Mouse (Mus musculus): Measurements from ENCODE around the gene Hbq1a. TPM values are rescaled to one million over a fixed set of nuclear protein-coding genes. Genes with fewer than 3 reads are reported as not detected.
"Not testable (repeated sequence)": the region's sequence is repeated elsewhere in the genome, so short reads cannot be mapped to it uniquely, and the experiment has no call there.

Gene Hbq1a
- total RNA-seq (2014; rRNA removed) = 1.3 and 1.6 TPM in 2 replicates
- polyA plus RNA-seq (2015; fragmentation: Nextera tagmentation; extraction: Ambion mirVana) = 2.3 and 2.6 TPM in 2 replicates

DNA sequence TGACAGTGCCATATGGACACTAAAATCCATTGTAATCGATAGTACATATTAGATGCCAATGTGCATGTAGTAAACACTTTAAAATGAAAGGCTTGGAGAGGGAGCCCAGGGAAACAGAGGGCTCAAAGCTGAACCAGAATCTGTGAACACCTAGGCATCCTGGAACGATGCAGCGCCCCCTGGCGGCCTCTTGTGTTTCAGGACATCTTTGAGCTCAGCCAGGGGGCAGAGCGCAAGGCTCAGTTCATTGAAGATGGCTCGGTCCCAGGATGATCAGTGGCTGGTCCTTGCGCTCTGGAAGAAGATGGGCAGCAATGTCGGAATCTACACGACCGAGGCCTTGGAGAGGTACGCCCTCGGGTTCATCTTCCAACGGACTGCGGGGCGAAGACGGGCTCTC, at the start of gene Hbq1a:
Hbq1a (plus strand) TSS at position 205 of the 400 bp plus-strand sequence.
- H3K4me3 ChIP-seq (ENCODE audit: low read depth, low read length) = peak within 1 kb of the TSS; percentile 20; the same call in 1 of the 2 replicates
- not testable (repeated sequence) for H3K9me3 ChIP-seq (ENCODE audit: low read length); H3K9ac ChIP-seq; H3K4me1 ChIP-seq (ENCODE audit: insufficient read depth); H3K36me3 ChIP-seq (ENCODE audit: insufficient read depth); H3K27me3 ChIP-seq (ENCODE audit: insufficient read depth, low read length); H3K27ac ChIP-seq (ENCODE audit: low read depth, low read length)
- peak within 1 kb of the TSS; percentile 42 for H3K4me2 ChIP-seq (ENCODE audit: low read depth)
- ATAC-seq = peak; percentile 76
- DNase-seq = peak; percentile 71
- TF ChIP-seq CTCF (IDR thresholded peaks at IDR 0.05; ENCODE audit: low read depth) = peak; percentile 88
- 6% methylated on average over 16 of the region's 16 CpGs for WGBS

DNA sequence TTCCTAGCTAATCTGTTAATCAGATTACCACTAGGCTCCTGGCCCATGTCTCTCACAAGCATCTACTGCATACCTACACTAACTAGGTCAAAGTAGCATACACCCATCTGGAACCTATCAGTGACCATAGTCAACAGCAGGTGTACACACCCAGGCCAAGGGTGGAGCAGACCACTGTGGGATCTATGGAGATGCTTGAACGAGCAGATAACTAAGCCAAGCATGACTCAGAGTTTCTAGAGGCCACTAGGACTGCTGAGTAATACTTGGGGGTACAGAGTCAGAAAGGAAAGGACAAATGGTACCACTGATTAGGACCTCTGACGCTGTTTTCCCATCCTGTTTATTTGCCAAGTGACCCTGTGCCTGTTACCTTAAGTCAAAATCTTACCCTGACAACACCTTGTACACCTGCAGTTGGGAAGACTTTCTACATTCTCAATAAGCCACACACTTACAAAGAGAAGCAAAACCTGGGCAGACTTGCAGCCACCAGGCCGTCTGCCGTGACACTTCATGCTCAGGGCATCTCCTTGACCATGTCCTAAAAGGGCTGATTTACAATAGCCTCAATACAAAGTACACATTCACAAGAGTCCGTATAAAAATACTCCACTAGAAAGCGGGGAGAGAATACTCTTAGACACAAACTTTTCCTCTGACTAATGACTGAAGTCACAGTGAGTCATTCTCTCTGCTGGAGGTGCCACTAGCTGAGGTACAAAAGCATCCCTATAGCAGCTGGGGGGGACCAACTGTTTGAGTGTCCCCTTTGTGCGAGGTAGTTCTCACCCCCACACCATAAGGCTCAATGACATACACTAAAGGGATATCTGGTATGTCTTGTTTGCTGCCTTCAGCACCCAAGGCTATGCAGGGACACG, 48.7 kb upstream of the Hbq1a start:
- ATAC-seq (no peak), DNase-seq (no peak)
- Histone ChIP-seq H3K36me3 (ENCODE audit: insufficient read depth) (peaks cover 57% of the 10 kb centered on the region), H3K27ac (ENCODE audit: low read depth, low read length) (no peak overlapping the region), H3K9ac (no peak overlapping the region), H3K4me2 (ENCODE audit: low read depth) (no peak overlapping the region), H3K4me3 (ENCODE audit: low read depth, low read length) (no peak overlapping the region), H3K9me3 (ENCODE audit: low read length) (no peaks in the 10 kb centered on the region), H3K4me1 (ENCODE audit: insufficient read depth) (no peaks in the 10 kb centered on the region), H3K27me3 (ENCODE audit: insufficient read depth, low read length) (no peaks in the 10 kb centered on the region)
- 91% methylated on average over 8 of the region's 8 CpGs for WGBS
- no peak for TF ChIP-seq CTCF (IDR thresholded peaks at IDR 0.05; ENCODE audit: low read depth)

DNA sequence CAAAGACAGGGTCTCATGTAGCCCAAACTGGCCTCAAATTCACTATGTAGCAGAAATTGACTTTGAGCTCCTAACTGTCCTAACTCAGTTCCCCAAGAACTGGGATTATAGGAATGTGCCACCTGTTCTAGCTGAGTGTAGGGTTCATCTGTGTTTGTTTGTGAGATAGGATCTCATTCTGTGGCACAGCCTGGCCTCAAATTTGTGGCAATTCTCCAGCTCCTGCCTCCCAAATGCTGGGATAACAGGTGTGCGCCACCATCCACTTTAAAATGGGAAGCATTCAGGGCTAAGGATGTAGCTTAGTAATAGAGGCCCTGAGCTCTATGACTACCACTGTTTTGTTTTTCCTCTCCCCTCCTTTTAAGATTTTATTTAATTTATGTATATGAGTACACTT, 46.7 kb upstream of the Hbq1a start:
- H3K4me2 ChIP-seq (ENCODE audit: low read depth) = no peak overlapping the region
- H3K4me1 ChIP-seq (ENCODE audit: insufficient read depth) = no peaks in the 10 kb centered on the region
- no peaks in the 10 kb centered on the region for H3K9me3 ChIP-seq (ENCODE audit: low read length)
- 96% methylated on average over 1 of the region's 1 CpGs for WGBS
- peaks cover 38% of the 10 kb centered on the region for H3K36me3 ChIP-seq (ENCODE audit: insufficient read depth)
- no peak for TF ChIP-seq CTCF (IDR thresholded peaks at IDR 0.05; ENCODE audit: low read depth)
- H3K9ac ChIP-seq = no peak overlapping the region
- no peak overlapping the region for H3K27ac ChIP-seq (ENCODE audit: low read depth, low read length)
- no peak overlapping the region for H3K4me3 ChIP-seq (ENCODE audit: low read depth, low read length)
- no peak for DNase-seq
- H3K27me3 ChIP-seq (ENCODE audit: insufficient read depth, low read length) = no peaks in the 10 kb centered on the region
- ATAC-seq = no peak

DNA sequence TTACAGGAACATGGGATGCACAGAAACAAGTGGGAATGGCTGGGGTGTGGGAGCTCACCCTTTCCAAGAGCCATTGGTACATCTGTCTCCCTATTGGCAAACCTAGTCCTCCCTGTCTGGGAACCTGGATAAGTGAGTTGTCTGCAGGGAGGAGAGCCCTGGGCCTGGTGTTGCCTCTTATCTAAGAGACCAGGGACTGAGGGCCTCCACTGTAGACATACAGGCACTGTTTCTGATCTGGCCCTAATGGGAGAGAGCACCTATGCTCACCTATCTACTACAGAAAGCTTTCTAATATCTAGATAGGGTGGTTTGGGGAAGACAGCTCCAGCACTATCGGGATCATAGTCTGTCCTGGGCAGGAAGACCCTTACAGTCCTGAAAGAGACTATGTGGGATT, 43.7 kb upstream of the Hbq1a start:
- H3K4me2 ChIP-seq (ENCODE audit: low read depth) = no peak overlapping the region
- no peak for TF ChIP-seq CTCF (IDR thresholded peaks at IDR 0.05; ENCODE audit: low read depth)
- ATAC-seq = no peak
- H3K4me3 ChIP-seq (ENCODE audit: low read depth, low read length) = no peak overlapping the region
- H3K4me1 ChIP-seq (ENCODE audit: insufficient read depth) = no peaks in the 10 kb centered on the region
- 96% methylated on average over 1 of the region's 1 CpGs for WGBS
- DNase-seq = no peak
- H3K9me3 ChIP-seq (ENCODE audit: low read length) = no peaks in the 10 kb centered on the region
- H3K27ac ChIP-seq (ENCODE audit: low read depth, low read length) = no peak overlapping the region
- H3K9ac ChIP-seq = no peak overlapping the region
- H3K27me3 ChIP-seq (ENCODE audit: insufficient read depth, low read length) = no peaks in the 10 kb centered on the region
- peaks cover 35% of the 10 kb centered on the region for H3K36me3 ChIP-seq (ENCODE audit: insufficient read depth)

DNA sequence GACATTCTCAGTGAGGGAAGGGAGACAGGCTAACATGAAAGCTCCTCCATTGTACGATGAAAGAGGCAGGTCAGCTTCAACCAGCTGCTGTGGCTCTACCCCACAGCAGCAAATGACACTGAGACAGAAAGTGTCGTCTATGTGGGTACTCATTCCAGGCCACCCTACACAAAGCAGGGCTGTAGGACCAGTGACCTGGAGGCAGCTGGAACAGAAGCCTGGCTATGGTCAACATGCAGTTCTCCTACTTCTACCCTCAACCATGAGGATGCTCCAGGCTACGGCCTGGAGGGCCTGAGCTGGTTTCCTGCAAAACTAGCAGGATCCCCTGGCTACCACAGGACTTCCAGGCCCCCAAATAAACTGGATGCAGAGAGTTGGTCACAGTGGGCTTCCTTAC, 43.3 kb upstream of the Hbq1a start:
- no peaks in the 10 kb centered on the region for H3K4me1 ChIP-seq (ENCODE audit: insufficient read depth)
- TF ChIP-seq CTCF (IDR thresholded peaks at IDR 0.05; ENCODE audit: low read depth) = no peak
- H3K4me2 ChIP-seq (ENCODE audit: low read depth) = no peak overlapping the region
- no peak overlapping the region for H3K4me3 ChIP-seq (ENCODE audit: low read depth, low read length)
- WGBS = 93% methylated on average over 3 of the region's 3 CpGs
- no peak overlapping the region for H3K9ac ChIP-seq
- H3K36me3 ChIP-seq (ENCODE audit: insufficient read depth) = peaks cover 33% of the 10 kb centered on the region
- DNase-seq (no peak), ATAC-seq (no peak)
- no peak overlapping the region for H3K27ac ChIP-seq (ENCODE audit: low read depth, low read length)
- H3K9me3 ChIP-seq (ENCODE audit: low read length) = no peaks in the 10 kb centered on the region
- no peaks in the 10 kb centered on the region for H3K27me3 ChIP-seq (ENCODE audit: insufficient read depth, low read length)

DNA sequence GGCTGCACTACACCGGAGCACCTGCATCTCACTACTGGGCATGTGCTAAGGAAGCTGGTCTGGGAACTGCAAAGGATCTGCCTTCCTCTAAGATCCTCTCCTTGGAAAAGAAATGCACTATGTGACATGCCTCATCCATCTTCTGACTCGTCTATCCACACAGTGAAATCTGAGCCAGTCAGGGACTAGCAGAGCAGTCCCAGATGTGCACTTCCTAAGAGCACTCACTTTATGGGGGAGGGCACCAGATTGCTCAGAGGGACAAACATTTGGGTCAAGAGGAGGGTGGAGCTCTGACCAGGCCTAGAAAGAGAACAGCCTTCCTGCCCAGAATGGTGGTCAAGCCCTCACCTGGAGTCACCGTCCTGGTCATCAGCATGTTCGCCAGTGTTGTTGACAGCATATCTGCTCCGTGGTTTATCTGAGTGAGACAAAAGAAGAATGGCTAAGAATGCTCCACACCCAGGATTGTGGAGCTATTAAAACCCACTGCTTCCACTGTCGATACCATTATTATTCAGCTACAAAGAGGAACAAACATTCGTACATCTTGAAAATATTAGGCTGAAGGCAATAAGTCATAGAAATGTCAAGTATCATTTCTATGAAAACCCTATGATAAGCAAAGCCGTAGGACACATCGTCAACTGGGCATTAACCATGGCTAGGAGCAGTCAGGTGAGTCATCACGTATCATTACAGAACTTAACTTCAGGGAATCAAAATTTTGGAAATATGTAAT, 37.0 kb upstream of the Hbq1a start:
- Histone ChIP-seq H3K36me3 (ENCODE audit: insufficient read depth) (peaks cover 10% of the 10 kb centered on the region; the same call in 1 of the 2 replicates), H3K27ac (ENCODE audit: low read depth, low read length) (no peak overlapping the region), H3K9ac (no peak overlapping the region), H3K4me3 (ENCODE audit: low read depth, low read length) (no peak overlapping the region), H3K9me3 (ENCODE audit: low read length) (no peaks in the 10 kb centered on the region), H3K4me1 (ENCODE audit: insufficient read depth) (peaks cover 2% of the 10 kb centered on the region; the same call in 1 of the 2 replicates), H3K4me2 (ENCODE audit: low read depth) (no peak overlapping the region), H3K27me3 (ENCODE audit: insufficient read depth, low read length) (no peaks in the 10 kb centered on the region)
- TF ChIP-seq CTCF (IDR thresholded peaks at IDR 0.05; ENCODE audit: low read depth) = no peak
- 93% methylated on average over 10 of the region's 10 CpGs for whole genome bisulfite sequencing
- no peak for DNase-seq
- no peak for ATAC-seq
